Mouse (Mus musculus): ENCODE results near the gene Camk1d. TPM values are rescaled to one million over a fixed set of nuclear protein-coding genes. Genes with fewer than 3 reads are reported as not detected.

The Camk1d gene
- polyA plus RNA-seq, 1 experiment from 2014 or later: 2.0 TPM

GRCm38 (mm10) chr2:5588329-5588982, 125.9 kb downstream of the Camk1d start:
- TF ChIP-seq CTCF (IDR thresholded peaks at IDR 0.05; ENCODE audit: low read depth) (no peak), EP300 (IDR thresholded peaks at IDR 0.05; ENCODE audit: low read depth) (no peak)
- Histone ChIP-seq H3K4me2 (ENCODE audit: low read depth, low read length) (no peak overlapping the region), H3K4me3 (ENCODE audit: low read depth, low read length) (no peak overlapping the region), H3K4me1 (ENCODE audit: insufficient read depth) (no peaks in the 10 kb centered on the region), H3K36me3 (replicated peaks; ENCODE audit: insufficient read depth, low read length) (no peaks in the 10 kb centered on the region), H3K27ac (ENCODE audit: low read depth) (no peak overlapping the region), H3K9me3 (ENCODE audit: low read length) (no peaks in the 10 kb centered on the region), H3K27me3 (ENCODE audit: insufficient read depth, low read length) (no peaks in the 10 kb centered on the region), H3K9ac (replicated peaks) (no peak overlapping the region)
- WGBS (ENCODE audit: insufficient replicate concordance): 85% methylated on average over 8 of the region's 8 CpGs
- no peak for ATAC-seq
- no peak for DNase-seq

GRCm38 (mm10) chr2:5584318-5585027, 129.8 kb downstream of the Camk1d start:
- no peak overlapping the region for H3K9ac ChIP-seq (replicated peaks)
- H3K4me2 ChIP-seq (ENCODE audit: low read depth, low read length): no peak overlapping the region
- ATAC-seq (no peak), DNase-seq (no peak)
- TF ChIP-seq CTCF (IDR thresholded peaks at IDR 0.05; ENCODE audit: low read depth) (no peak), EP300 (IDR thresholded peaks at IDR 0.05; ENCODE audit: low read depth) (no peak)
- H3K9me3 ChIP-seq (ENCODE audit: low read length): no peaks in the 10 kb centered on the region
- H3K27me3 ChIP-seq (ENCODE audit: insufficient read depth, low read length): no peaks in the 10 kb centered on the region
- no peaks in the 10 kb centered on the region for H3K4me1 ChIP-seq (ENCODE audit: insufficient read depth)
- no peaks in the 10 kb centered on the region for H3K36me3 ChIP-seq (replicated peaks; ENCODE audit: insufficient read depth, low read length)
- WGBS (ENCODE audit: insufficient replicate concordance): 77% methylated on average over 6 of the region's 6 CpGs
- H3K27ac ChIP-seq (ENCODE audit: low read depth): no peak overlapping the region
- H3K4me3 ChIP-seq (ENCODE audit: low read depth, low read length): no peak overlapping the region

- Histone ChIP-seq H3K4me3 (ENCODE audit: low read depth, low read length) (no peak overlapping the region), H3K36me3 (replicated peaks; ENCODE audit: insufficient read depth, low read length) (no peaks in the 10 kb centered on the region), H3K27ac (ENCODE audit: low read depth) (no peak overlapping the region), H3K4me2 (ENCODE audit: low read depth, low read length) (no peak overlapping the region), H3K4me1 (ENCODE audit: insufficient read depth) (no peaks in the 10 kb centered on the region), H3K9ac (replicated peaks) (no peak overlapping the region), H3K9me3 (ENCODE audit: low read length) (no peaks in the 10 kb centered on the region), H3K27me3 (ENCODE audit: insufficient read depth, low read length) (no peaks in the 10 kb centered on the region)
- ATAC-seq (no peak), DNase-seq (no peak)
- 41% methylated on average over 4 of the region's 4 CpGs for WGBS (ENCODE audit: insufficient replicate concordance)
- no peak for TF ChIP-seq EP300 (IDR thresholded peaks at IDR 0.05; ENCODE audit: low read depth)
- no peak for TF ChIP-seq CTCF (IDR thresholded peaks at IDR 0.05; ENCODE audit: low read depth)
These were observed 134.9 kb downstream of the Camk1d start for GRCm38 (mm10) chr2:5579391-5579790.

GRCm38 (mm10) chr2:5577399-5578129, 136.8 kb downstream of the Camk1d start:
- H3K27ac ChIP-seq (ENCODE audit: low read depth): no peak overlapping the region
- no peak for ATAC-seq
- WGBS (ENCODE audit: insufficient replicate concordance): 62% methylated on average over 9 of the region's 9 CpGs

GRCm38 (mm10) chr2:5572314-5573006, 141.9 kb downstream of the Camk1d start:
- Histone ChIP-seq H3K9ac (replicated peaks) (no peak overlapping the region), H3K27ac (ENCODE audit: low read depth) (no peak overlapping the region), H3K4me2 (ENCODE audit: low read depth, low read length) (no peak overlapping the region), H3K36me3 (replicated peaks; ENCODE audit: insufficient read depth, low read length) (no peaks in the 10 kb centered on the region), H3K4me3 (ENCODE audit: low read depth, low read length) (no peak overlapping the region), H3K4me1 (ENCODE audit: insufficient read depth) (peaks cover 3% of the 10 kb centered on the region; the same call in 1 of the 2 replicates), H3K9me3 (ENCODE audit: low read length) (no peaks in the 10 kb centered on the region), H3K27me3 (ENCODE audit: insufficient read depth, low read length) (no peaks in the 10 kb centered on the region)
- ATAC-seq (no peak), DNase-seq (no peak)
- TF ChIP-seq EP300 (IDR thresholded peaks at IDR 0.05; ENCODE audit: low read depth) (no peak), CTCF (IDR thresholded peaks at IDR 0.05; ENCODE audit: low read depth) (no peak)
- WGBS (ENCODE audit: insufficient replicate concordance): 74% methylated on average over 10 of the region's 10 CpGs

More at GRCm38 (mm10) chr2:5577399-5578129, 136.8 kb downstream of the Camk1d start:
- Histone ChIP-seq H3K4me2 (ENCODE audit: low read depth, low read length) (no peak overlapping the region), H3K36me3 (replicated peaks; ENCODE audit: insufficient read depth, low read length) (no peaks in the 10 kb centered on the region), H3K9me3 (ENCODE audit: low read length) (no peaks in the 10 kb centered on the region), H3K9ac (replicated peaks) (no peak overlapping the region), H3K27me3 (ENCODE audit: insufficient read depth, low read length) (no peaks in the 10 kb centered on the region), H3K4me3 (ENCODE audit: low read depth, low read length) (no peak overlapping the region), H3K4me1 (ENCODE audit: insufficient read depth) (no peaks in the 10 kb centered on the region)
- TF ChIP-seq EP300 (IDR thresholded peaks at IDR 0.05; ENCODE audit: low read depth) (no peak), CTCF (IDR thresholded peaks at IDR 0.05; ENCODE audit: low read depth) (no peak)
- DNase-seq: no peak
